Mouse (Mus musculus): ENCODE data around the gene Ckb.
A peak's percentile ranks its signal among the peaks of the same experiment; 100 is the strongest.

Ckb gene

GRCm38 (mm10) chr12:111691346-111691872 lies 19.3 kb upstream of the Ckb start:
- no peak for DNase-seq

- no peak for DNase-seq
These were observed 17.3 kb upstream of the Ckb start for GRCm38 (mm10) chr12:111689426-111689825.

GRCm38 (mm10) chr12:111688069-111688428 lies 15.9 kb upstream of the Ckb start:
- DNase-seq = no peak

- DNase-seq = no peak
These were observed 15.4 kb upstream of the Ckb start for GRCm38 (mm10) chr12:111687350-111688068.

- DNase-seq = no peak
These were observed 14.3 kb upstream of the Ckb start for GRCm38 (mm10) chr12:111686390-111686789.

GRCm38 (mm10) chr12:111682806-111683205 lies 10.7 kb upstream of the Ckb start:
- DNase-seq = no peak

- DNase-seq = no peak
These were observed 9.9 kb upstream of the Ckb start for GRCm38 (mm10) chr12:111682003-111682402.

GRCm38 (mm10) chr12:111681305-111681704 lies 9.2 kb upstream of the Ckb start:
- no peak for DNase-seq

- DNase-seq = no peak
These were observed 8.5 kb upstream of the Ckb start for GRCm38 (mm10) chr12:111680661-111681060.

GRCm38 (mm10) chr12:111678997-111679396 lies 6.9 kb upstream of the Ckb start:
- no peak for DNase-seq

GRCm38 (mm10) chr12:111678670-111678933 lies 6.5 kb upstream of the Ckb start:
- no peak for DNase-seq

GRCm38 (mm10) chr12:111677882-111678669 lies 5.9 kb upstream of the Ckb start, which contains the start of gene Trmt61a:
Trmt61a (plus strand) TSS chr12:111678105.
- peak; percentile 73 to 81 for DNase-seq

- no peak for DNase-seq
These were observed 5.3 kb upstream of the Ckb start for GRCm38 (mm10) chr12:111677421-111677820.

- no peak for DNase-seq
These were observed 3.9 kb upstream of the Ckb start for GRCm38 (mm10) chr12:111675797-111676580.

- no peak for DNase-seq
These were observed 2.8 kb upstream of the Ckb start for GRCm38 (mm10) chr12:111674850-111675486.

- DNase-seq = no peak
These were observed 443 bp upstream of the Ckb start for GRCm38 (mm10) chr12:111672581-111672980.

GRCm38 (mm10) chr12:111671431-111671902 lies 671 bp downstream of the Ckb start:
- DNase-seq = peak in 1 of 2 experiments; percentile 46

- DNase-seq = no peak
These were observed 1.2 kb downstream of the Ckb start for GRCm38 (mm10) chr12:111670976-111671375.

- DNase-seq = no peak
These were observed 1.7 kb downstream of the Ckb start for GRCm38 (mm10) chr12:111670371-111670971.

GRCm38 (mm10) chr12:111669961-111670360 lies 2.2 kb downstream of the Ckb start:
- no peak for DNase-seq

- no peak for DNase-seq
These were observed 2.9 kb downstream of the Ckb start for GRCm38 (mm10) chr12:111669000-111669788.
